Mouse (Mus musculus) inflammation-experienced regulatory T-cells, adult 6 months (primary cell): ENCODE data around the gene Ap1ar. TPM values are rescaled to one million over a fixed set of nuclear protein-coding genes. Genes with fewer than 3 reads are reported as not detected.

Experiments
- polyA plus RNA-seq, 3 experiments: library from polyadenylated mRNA; unstranded; fragments of 100-300 nt; shearing (Covaris generic); gene quantifications; one replicate each; pipeline ENCODE4 v1.2.1; 2017

Gene Ap1ar
- polyA plus RNA-seq, 3 experiments from 2014 or later: 22.7 to 25.8 (median 24.0) TPM

Other genes with a start within 250 kb of the Ap1ar start
- gene Neurog2, start 204.4 kb downstream of the Ap1ar start, polyA plus RNA-seq: not detected
- gene Alpk1, start 57.0 kb downstream of the Ap1ar start, polyA plus RNA-seq: under 1 TPM in 2 of 3 experiments, not detected in 1; 0.55 to 0.57 TPM
- gene Tifa, start 47.7 kb downstream of the Ap1ar start, polyA plus RNA-seq: 1 to 10 TPM in 1 of 3 experiments, under 1 TPM in 1, not detected in 1; 0.88 to 1.5 TPM
- gene Fam241a, start 58.8 kb upstream of the Ap1ar start, polyA plus RNA-seq: 1 to 10 TPM; 2.0 to 5.2 (median 3.9) TPM